15 mouse cellular contexts compared by ENCODE assay signal in genomic region chr13:41494681-41495080, GRCm38 (mm10).
"Had no signal": no experiment of that assay in that cellular context is flagged by ENCODE, and none has a peak within 500 bp of the region (broad histone marks: within the 10 kb centered on the region; RNA-seq: fewer than 3 reads in every experiment).

No protein-coding gene starts in this region.

- H3K4me1 ChIP-seq: midbrain, embryonic 15.5 days; neural tube, embryonic 12.5 days; stomach, embryonic 15.5 days had no signal

- H3K9ac ChIP-seq: lung, embryonic 14.5 days; midbrain, embryonic 13.5 days; midbrain, embryonic 15.5 days; neural tube, embryonic 12.5 days; stomach, embryonic 15.5 days had no signal

- H3K9me3 ChIP-seq: megakaryocyte, embryonic 14.5 days; midbrain, embryonic 13.5 days; midbrain, embryonic 15.5 days; neural tube, embryonic 12.5 days; stomach, embryonic 15.5 days had no signal

- H3K36me3 ChIP-seq: midbrain, embryonic 13.5 days; midbrain, embryonic 15.5 days; neural tube, embryonic 12.5 days; stomach, embryonic 15.5 days had no signal

- H3K27me3 ChIP-seq: midbrain, embryonic 13.5 days; midbrain, embryonic 15.5 days; neural tube, embryonic 12.5 days; stomach, embryonic 15.5 days had no signal

- H3K4me2 ChIP-seq: lung, embryonic 14.5 days; midbrain, embryonic 11.5 days; midbrain, embryonic 13.5 days; midbrain, embryonic 15.5 days; neural tube, embryonic 12.5 days; stomach, embryonic 15.5 days had no signal

- H3K4me3 ChIP-seq: megakaryocyte, embryonic 14.5 days; midbrain, embryonic 13.5 days; midbrain, embryonic 15.5 days; neural tube, embryonic 12.5 days; stomach, embryonic 15.5 days had no signal

- H3K27ac ChIP-seq: macrophage; midbrain, embryonic 13.5 days; midbrain, embryonic 15.5 days; neural tube, embryonic 12.5 days; stomach, embryonic 15.5 days; stomach, postnatal 0 days had no signal

- DNase-seq: lung, adult 18-20 months; lung, embryonic 14.5 days; lung, postnatal 10 days; right cerebral cortex, postnatal 14 days; thymus, adult 2 months; thymus, postnatal 25 days; thymus, postnatal 4 days had no signal
